Mouse (Mus musculus) heart, embryonic 14.5 days (tissue): ENCODE data around the gene Pyroxd2. TPM values are rescaled to one million over a fixed set of nuclear protein-coding genes. Genes with fewer than 3 reads are reported as not detected.

Experiments
- ATAC-seq: fragments of 200-750 bp; cut with Nextera tagmentation; 2 replicates; pipeline ENCODE4 v1.8.0; 2017; ENCODE audit warnings: low read depth, moderate TSS enrichment; ENCODE audit not compliant: insufficient number of reproducible peaks, insufficient read depth, low FRiP score
- H3K27ac ChIP-seq, 2 experiments: fragments of 200-500 bp in 1 of 2; fragments of 300-500 bp in 1 of 2; sonication (generic) in 1 of 2; replicated peaks in 1 of 2; 2 replicates each; pipeline ENCODE4 v1.5.1; 2012 to 2014; ENCODE audit warnings: low read depth in 2 of 2, low read length in 2 of 2, control low read depth in 1 of 2, mild to moderate bottlenecking in 1 of 2, mixed read lengths in 1 of 2; ENCODE audit not compliant: control insufficient read depth in 1 of 2, insufficient read depth in 1 of 2
- H3K27me3 ChIP-seq: fragments of 300-500 bp; sonication (generic); 2 replicates; pipeline ENCODE4 v1.6.1; 2014; ENCODE audit warnings: mild to moderate bottlenecking, low read length, control low read depth; ENCODE audit not compliant: control insufficient read depth, insufficient read depth
- H3K36me3 ChIP-seq: fragments of 300-500 bp; sonication (generic); 2 replicates; pipeline ENCODE4 v1.6.1; 2014; ENCODE audit warnings: mild to moderate bottlenecking, control low read depth, low read length, mixed read lengths; ENCODE audit not compliant: control insufficient read depth, insufficient read depth
- H3K4me1 ChIP-seq, 2 experiments: fragments of 200-500 bp in 1 of 2; fragments of 300-500 bp in 1 of 2; sonication (generic) in 1 of 2; 2 replicates each; pipeline ENCODE4 v1.6.1; 2012 to 2014; ENCODE audit warnings: low read length in 2 of 2, control low read depth in 1 of 2, mixed read lengths in 1 of 2; ENCODE audit not compliant: control insufficient read depth in 2 of 2, insufficient read depth in 2 of 2
- H3K4me2 ChIP-seq: fragments of 300-500 bp; sonication (generic); 2 replicates; pipeline ENCODE4 v1.6.1; 2014; ENCODE audit warnings: mild to moderate bottlenecking, low read length
- H3K4me3 ChIP-seq, 2 experiments: fragments of 200-500 bp in 1 of 2; fragments of 300-500 bp in 1 of 2; sonication (generic) in 1 of 2; 2 replicates each; pipeline ENCODE4 v1.5.1; 2012 to 2014; ENCODE audit warnings: low read length in 2 of 2, mild to moderate bottlenecking in 2 of 2, control low read depth in 1 of 2, low read depth in 1 of 2, moderate library complexity in 1 of 2; ENCODE audit not compliant: control insufficient read depth in 1 of 2, insufficient read depth in 1 of 2
- H3K9ac ChIP-seq: fragments of 300-500 bp; sonication (generic); 2 replicates; pipeline ENCODE4 v1.6.1; 2014; ENCODE audit warnings: mild to moderate bottlenecking, low read length
- H3K9me3 ChIP-seq: fragments of 300-500 bp; sonication (generic); 2 replicates; pipeline ENCODE4 v1.6.1; 2016; ENCODE audit warnings: low read length, control low read depth; ENCODE audit not compliant: control insufficient read depth
- WGBS: fragments of 180-500 bp; shearing (Covaris S2); extraction: QIAGEN DNeasy Blood & Tissue Kit; methylation state at CpG from one replicate; pipeline ENCODE4 v1.1.7; 2014; 5-methylcytosine and 5-hydroxymethylcytosine counted together
- polyA plus RNA-seq: library from polyadenylated mRNA; unstranded; fragments of >200 nt; fragmentation: Nextera tagmentation; extraction: Ambion mirVana; gene quantifications from 2 replicates; pipeline ENCODE4 v1.2.1, GENCODE M21; 2014

Pyroxd2 gene
- polyA plus RNA-seq, 1 experiment from 2014 or later = 4.7 TPM

GRCm38 (mm10) chr19:42764398-42764797 lies 11.8 kb upstream of the Pyroxd2 start:
- ATAC-seq = no peak
- H3K9me3 ChIP-seq = no peaks in the 10 kb centered on the region
- H3K27ac ChIP-seq = no peak overlapping the region
- 78% methylated on average over 10 of the region's 10 CpGs for WGBS
- no peaks in the 10 kb centered on the region for H3K27me3 ChIP-seq
- no peak overlapping the region for H3K4me2 ChIP-seq
- H3K4me1 ChIP-seq = peaks cover 0 to 6% of the 10 kb centered on the region in 2 experiments; a peak in 2 of 4 replicates
- H3K4me3 ChIP-seq = no peak overlapping the region
- H3K9ac ChIP-seq = no peak overlapping the region
- H3K36me3 ChIP-seq = peaks cover 15% of the 10 kb centered on the region; the same call in 1 of the 2 replicates

- Histone ChIP-seq H3K4me2 (no peak overlapping the region), H3K27me3 (no peaks in the 10 kb centered on the region), H3K9me3 (no peaks in the 10 kb centered on the region), H3K4me1 (peaks cover 21 to 29% of the 10 kb centered on the region in 2 experiments), H3K9ac (no peak overlapping the region), H3K27ac (no peak overlapping the region), H3K4me3 (no peak overlapping the region), H3K36me3 (0 out of 2 replicates have a peak, but pooled peaks cover 7% of the 10 kb centered on the region)
- no peak for ATAC-seq
- 84% methylated on average over 6 of the region's 6 CpGs for WGBS
These were observed 4.1 kb upstream of the Pyroxd2 start for GRCm38 (mm10) chr19:42756671-42757070.

GRCm38 (mm10) chr19:42755148-42755870 lies 2.7 kb upstream of the Pyroxd2 start:
- H3K27ac ChIP-seq = no peak overlapping the region
- H3K9me3 ChIP-seq = no peaks in the 10 kb centered on the region
- H3K36me3 ChIP-seq = 0 out of 2 replicates have a peak, but pooled peaks cover 7% of the 10 kb centered on the region
- 48% methylated on average over 15 of the region's 15 CpGs for WGBS
- H3K4me2 ChIP-seq = no peak overlapping the region
- H3K9ac ChIP-seq = no peak overlapping the region
- H3K27me3 ChIP-seq = no peaks in the 10 kb centered on the region
- H3K4me3 ChIP-seq = no peak overlapping the region
- peaks cover 27 to 32% of the 10 kb centered on the region in 2 experiments for H3K4me1 ChIP-seq
- ATAC-seq = no peak

- Histone ChIP-seq H3K27me3 (no peaks in the 10 kb centered on the region), H3K9me3 (no peaks in the 10 kb centered on the region), H3K27ac (peak overlapping the region; percentile 93), H3K36me3 (no peaks in the 10 kb centered on the region), H3K9ac (peak overlapping the region; percentile 78), H3K4me3 (peak overlapping the region; percentile 39 to 43; a peak in 3 of 4 replicates), H3K4me1 (peaks cover 37 to 41% of the 10 kb centered on the region in 2 experiments), H3K4me2 (peak overlapping the region; percentile 70)
- ATAC-seq = peak; percentile 49
- 8% methylated on average over 11 of the region's 11 CpGs for WGBS
These were observed 754 bp upstream of the Pyroxd2 start for GRCm38 (mm10) chr19:42753141-42753917.

- ATAC-seq = no peak
- peak overlapping the region; percentile 27; the same call in 1 of the 2 replicates for H3K9ac ChIP-seq
- peak overlapping the region; percentile 54 for H3K4me2 ChIP-seq
- peaks cover 33 to 36% of the 10 kb centered on the region in 2 experiments for H3K4me1 ChIP-seq
- H3K4me3 ChIP-seq = peak overlapping the region in 1 of 2 experiments; percentile 6; a peak in 1 of 4 replicates
- H3K36me3 ChIP-seq = no peaks in the 10 kb centered on the region
- no peaks in the 10 kb centered on the region for H3K9me3 ChIP-seq
- H3K27me3 ChIP-seq = no peaks in the 10 kb centered on the region
- peak overlapping the region in 1 of 2 experiments; percentile 9; a peak in 1 of 4 replicates for H3K27ac ChIP-seq
- WGBS = 41% methylated on average over 11 of the region's 11 CpGs
These were observed 2.4 kb downstream of the Pyroxd2 start for GRCm38 (mm10) chr19:42750196-42750595.

GRCm38 (mm10) chr19:42746702-42747101 lies 5.9 kb downstream of the Pyroxd2 start:
- H3K9ac ChIP-seq = no peak overlapping the region
- H3K36me3 ChIP-seq = no peaks in the 10 kb centered on the region
- no peak overlapping the region for H3K4me3 ChIP-seq
- no peak for ATAC-seq
- no peak overlapping the region for H3K27ac ChIP-seq
- 89% methylated on average over 8 of the region's 8 CpGs for WGBS
- H3K4me2 ChIP-seq = no peak overlapping the region
- no peaks in the 10 kb centered on the region; the same call in 1 of the 2 replicates for H3K27me3 ChIP-seq
- no peaks in the 10 kb centered on the region for H3K9me3 ChIP-seq
- peaks cover 20 to 32% of the 10 kb centered on the region in 2 experiments for H3K4me1 ChIP-seq

GRCm38 (mm10) chr19:42745869-42746224 lies 6.7 kb downstream of the Pyroxd2 start:
- Histone ChIP-seq H3K9ac (no peak overlapping the region), H3K4me3 (no peak overlapping the region), H3K27me3 (no peaks in the 10 kb centered on the region; the same call in 1 of the 2 replicates), H3K4me1 (peaks cover 23 to 33% of the 10 kb centered on the region in 2 experiments), H3K36me3 (no peaks in the 10 kb centered on the region), H3K27ac (no peak overlapping the region), H3K9me3 (no peaks in the 10 kb centered on the region), H3K4me2 (no peak overlapping the region)
- ATAC-seq = no peak
- 71% methylated on average over 4 of the region's 4 CpGs for WGBS
